Mouse (Mus musculus): Measurements from ENCODE around the gene Epsti1. TPM values are rescaled to one million over a fixed set of nuclear protein-coding genes. Genes with fewer than 3 reads are reported as not detected.

Epsti1 gene
- total RNA-seq, 2 experiments from 2014 or later, result 0.38 TPM; not detected in 1

DNA sequence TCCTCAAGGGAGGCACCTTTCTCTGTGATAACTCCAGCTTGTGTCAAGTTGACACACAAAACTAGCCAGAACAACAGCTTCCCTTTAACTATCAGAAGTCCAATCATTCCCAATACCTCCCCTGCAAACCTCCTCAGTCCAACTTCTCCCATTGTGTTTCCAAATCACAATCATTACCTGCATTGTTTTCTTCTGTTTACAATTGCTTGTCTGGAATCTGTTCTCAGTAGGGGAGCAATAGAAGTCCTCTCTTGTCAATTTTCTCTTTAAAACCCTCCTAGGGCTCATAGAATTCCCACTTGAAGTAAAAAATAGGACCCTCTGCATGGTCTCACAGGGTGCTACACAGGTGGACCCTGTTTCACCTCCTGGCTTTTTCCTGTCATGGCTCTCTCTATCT is 93.7 kb downstream of the Epsti1 start:
- no peak for DNase-seq (ENCODE audit: extremely low spot score in 1 of 2, low spot score in 1 of 2)

- DNase-seq (ENCODE audit: extremely low spot score in 1 of 2, low spot score in 1 of 2), result no peak
Measured at GRCm38 (mm10) chr14:78004486-78004885, 100.4 kb downstream of the Epsti1 start.

DNA sequence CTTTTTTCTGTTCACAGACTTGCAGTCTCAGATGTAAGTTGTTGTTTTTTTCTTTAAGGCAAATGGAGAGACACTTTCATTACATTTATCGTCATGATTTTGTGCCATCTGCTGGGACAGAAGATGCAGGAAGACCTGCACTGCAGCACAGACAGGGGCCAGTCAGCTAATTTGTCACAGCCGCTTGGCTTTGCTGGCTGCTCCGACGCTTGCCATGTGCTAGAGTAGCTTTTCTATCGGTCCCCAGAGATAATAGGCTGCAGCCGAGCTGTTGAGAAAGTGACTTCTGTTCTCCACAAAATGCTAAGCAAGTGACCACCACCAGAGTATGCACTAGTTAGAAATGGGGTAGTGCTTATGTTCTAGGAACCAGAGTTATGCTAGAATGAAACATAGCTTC is 104.0 kb downstream of the Epsti1 start:
- DNase-seq (ENCODE audit: extremely low spot score in 1 of 2, low spot score in 1 of 2), result no peak

- DNase-seq (ENCODE audit: extremely low spot score in 1 of 2, low spot score in 1 of 2), result no peak
Measured at GRCm38 (mm10) chr14:78011808-78012207, 107.8 kb downstream of the Epsti1 start.

DNA sequence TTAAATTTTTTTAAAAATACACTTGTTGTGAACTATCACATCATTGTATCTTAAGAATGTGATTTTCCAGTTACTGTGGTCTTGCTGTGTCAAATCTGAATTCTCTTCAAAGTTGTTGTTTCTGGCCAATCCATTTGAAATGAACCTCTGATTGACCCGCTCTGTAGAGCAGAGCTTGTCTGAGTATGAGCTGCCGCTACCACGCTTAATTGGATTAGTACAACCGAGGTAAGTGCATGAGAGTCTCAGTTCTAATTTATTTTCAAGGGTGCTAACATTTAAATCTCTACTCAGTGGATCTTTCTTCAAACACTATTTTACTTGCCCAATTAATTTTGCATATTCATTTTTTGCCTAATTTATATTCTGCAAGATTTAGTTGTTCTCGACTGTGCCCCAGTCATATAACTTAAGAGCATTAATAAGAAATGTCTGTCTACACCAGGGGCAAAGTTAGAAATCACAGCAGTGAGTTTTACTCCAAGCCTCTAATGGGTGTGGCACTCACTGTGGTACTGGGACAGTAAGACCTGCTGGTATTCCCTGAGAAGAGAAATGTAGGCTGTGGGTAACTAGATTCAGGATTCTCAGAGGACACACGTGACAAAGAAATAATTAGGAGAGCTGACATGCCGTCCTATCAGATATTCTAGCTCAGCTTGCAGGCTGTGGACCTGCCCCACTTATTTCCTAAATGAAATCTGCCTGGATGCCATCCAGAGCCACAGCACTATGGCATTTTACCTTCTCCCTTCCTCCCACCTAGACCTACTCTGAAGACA is 111.7 kb downstream of the Epsti1 start:
- DNase-seq (ENCODE audit: extremely low spot score in 1 of 2, low spot score in 1 of 2), result no peak

- no peak for DNase-seq (ENCODE audit: extremely low spot score in 1 of 2, low spot score in 1 of 2)
Measured at GRCm38 (mm10) chr14:78016398-78016797, 112.4 kb downstream of the Epsti1 start.

- no peak for DNase-seq (ENCODE audit: extremely low spot score in 1 of 2, low spot score in 1 of 2)
Measured at GRCm38 (mm10) chr14:78019935-78020334, 115.9 kb downstream of the Epsti1 start.

DNA sequence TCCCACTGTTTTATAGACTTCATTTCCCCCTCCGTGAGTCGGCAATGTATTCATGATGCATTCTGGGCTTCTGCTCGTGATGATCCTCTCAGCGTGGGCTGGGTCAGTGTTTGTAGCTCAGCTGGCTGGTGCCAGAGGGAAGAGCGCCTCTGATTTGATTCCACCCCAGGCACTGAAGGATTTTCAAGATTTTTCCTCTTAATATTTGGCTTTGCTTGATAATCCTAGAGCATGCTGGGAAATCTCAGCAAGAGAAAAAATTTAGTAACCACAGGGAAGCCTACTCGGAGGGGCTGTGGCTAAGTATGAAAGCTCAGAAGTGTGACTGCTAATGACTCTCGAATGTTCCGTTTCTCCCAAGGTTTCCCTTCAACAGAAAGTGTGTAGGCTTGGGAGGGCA is 134.8 kb downstream of the Epsti1 start:
- DNase-seq (ENCODE audit: extremely low spot score in 1 of 2, low spot score in 1 of 2), result no peak

DNA sequence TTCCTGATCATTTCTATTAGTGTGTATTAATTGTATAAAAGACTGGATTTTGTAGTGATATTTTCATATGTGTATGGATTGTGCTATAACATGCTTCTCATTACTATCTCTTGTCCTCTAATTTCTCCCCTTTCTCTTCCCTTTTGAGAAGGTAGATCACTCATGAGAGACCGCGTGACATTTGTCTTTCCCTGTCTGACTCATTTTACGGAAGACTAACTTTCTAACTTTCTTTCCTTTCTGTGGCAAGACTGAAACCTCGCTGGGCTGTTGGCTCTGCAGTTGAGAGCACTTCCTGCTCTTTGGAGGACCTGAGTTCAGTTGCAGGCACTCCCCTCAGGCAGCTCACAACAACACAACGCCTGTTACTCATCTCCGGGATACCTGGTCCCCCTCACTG is 136.6 kb downstream of the Epsti1 start:
- no peak for DNase-seq (ENCODE audit: extremely low spot score in 1 of 2, low spot score in 1 of 2)

- no peak for DNase-seq (ENCODE audit: extremely low spot score in 1 of 2, low spot score in 1 of 2)
Measured at GRCm38 (mm10) chr14:78041886-78042526, 138.0 kb downstream of the Epsti1 start.

DNA sequence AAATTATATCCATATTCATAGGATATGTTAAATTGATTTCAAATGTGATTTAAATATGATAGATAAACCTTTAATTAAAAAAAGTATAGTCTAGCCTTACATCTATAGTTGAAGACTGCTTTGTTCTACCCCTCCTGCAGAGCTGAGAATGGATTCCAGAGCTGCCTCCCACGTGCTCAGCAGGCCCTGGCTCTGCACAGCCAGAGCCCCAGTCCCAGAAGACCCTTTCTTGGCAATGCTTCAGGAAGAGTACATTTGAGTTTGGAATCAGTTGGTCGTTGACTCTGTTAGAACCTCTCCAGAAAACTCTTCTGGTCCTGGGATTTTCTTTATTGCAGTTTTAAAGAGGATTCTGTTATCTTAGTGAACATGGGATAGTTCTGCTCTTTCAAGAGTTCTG is 139.0 kb downstream of the Epsti1 start:
- DNase-seq (ENCODE audit: extremely low spot score in 1 of 2, low spot score in 1 of 2), result no peak

DNA sequence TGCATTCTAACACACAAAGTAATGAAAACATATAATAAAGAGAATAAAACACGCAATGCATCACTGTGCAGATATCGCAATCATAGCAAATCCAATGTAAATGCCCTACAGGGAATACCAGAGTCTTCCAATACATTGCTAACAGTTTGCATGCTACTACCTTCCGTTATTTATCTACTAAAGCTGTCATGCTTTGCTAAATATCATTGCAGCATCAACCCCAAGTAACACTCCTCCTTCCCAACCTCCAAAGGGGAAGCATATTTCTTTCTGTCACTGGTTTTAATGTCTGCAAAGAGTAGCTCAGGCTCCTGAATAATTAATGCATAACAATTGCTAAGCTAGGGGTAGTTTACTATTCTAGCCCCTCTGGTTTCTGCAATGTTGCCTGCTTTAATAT is 144.2 kb downstream of the Epsti1 start:
- no peak for DNase-seq (ENCODE audit: extremely low spot score in 1 of 2, low spot score in 1 of 2)

GRCm38 (mm10) chr14:78048674-78049073 is 144.6 kb downstream of the Epsti1 start:
- no peak for DNase-seq (ENCODE audit: extremely low spot score in 1 of 2, low spot score in 1 of 2)

Other genes with a start within 250 kb of the Epsti1 start
- 10 to 100 TPM; 59.7 to 68.5 TPM for gene Dnajc15, start 29.1 kb upstream of the Epsti1 start, total RNA-seq (2021)
- gene Fam216b, start 184.8 kb downstream of the Epsti1 start, total RNA-seq (2021), result under 1 TPM; 0.62 to 0.68 TPM

Measured in layer of hippocampus, postnatal 25 days (tissue).